Mouse (Mus musculus) spleen, adult 2 months (tissue): Measurements from ENCODE around the gene Pacrg.

Experiments
- CTCF ChIP-seq: fragments of 200-500 bp; IDR thresholded peaks from 2 replicates; pipeline ENCODE4 v1.5.1; 2011; ENCODE audit warnings: mild to moderate bottlenecking, inconsistent platforms; ENCODE audit not compliant: insufficient read depth, insufficient read length, insufficient replicate concordance; ENCODE audit errors: extremely low read depth
- POLR2A ChIP-seq: fragments of 200-500 bp; IDR thresholded peaks from 2 replicates; pipeline ENCODE4 v1.6.1; 2011; ENCODE audit warnings: low read depth, low read length, inconsistent platforms

DNA sequence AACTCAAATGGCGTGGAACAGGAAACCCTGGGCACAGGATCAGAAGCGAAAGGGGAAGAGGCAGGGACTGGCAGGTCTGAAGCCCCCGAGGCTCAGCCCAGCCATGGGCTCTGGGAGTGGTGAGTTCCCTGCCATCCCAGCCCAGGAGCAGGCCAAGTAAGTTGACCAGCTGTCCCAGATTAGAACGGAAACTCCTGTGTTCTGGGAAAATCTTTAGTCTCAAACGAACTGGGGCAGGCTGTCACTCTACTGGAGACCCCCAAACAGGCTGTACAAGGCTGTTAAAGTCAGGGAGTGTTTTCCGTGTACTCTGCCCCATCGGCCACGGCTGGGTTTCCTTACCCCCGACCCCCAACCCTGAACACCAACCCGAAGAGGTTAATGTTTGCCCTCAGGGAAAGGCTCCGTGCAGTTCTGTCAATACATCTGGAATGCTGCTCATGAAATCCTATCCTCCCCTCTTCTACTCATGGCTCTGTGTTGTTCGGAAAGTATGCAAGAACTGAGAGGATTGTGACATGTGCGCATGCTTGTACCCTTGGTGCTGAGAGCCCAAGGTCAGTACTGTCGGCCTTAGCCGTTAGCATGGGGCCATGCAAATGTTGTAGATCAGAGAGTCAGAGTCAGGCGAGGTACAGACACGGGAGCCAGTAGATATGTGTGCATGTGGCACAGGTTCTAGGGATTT, 360.9 kb downstream of the Pacrg start:
- TF ChIP-seq CTCF (no peak), POLR2A (no peak)
